Mouse (Mus musculus): ENCODE results near the gene Pde4d.

GRCm38 (mm10) chr13:108451122-108451521 is 1.4 kb downstream of the Pde4d start:
- TF ChIP-seq CTCF (IDR thresholded peaks at IDR 0.05; ENCODE audit: low read depth) (no peak), EP300 (optimal IDR thresholded peaks at IDR 0.05) (no peak)

Measured in stomach, postnatal 0 days (tissue).